Mouse (Mus musculus): Measurements from ENCODE around the gene Nckipsd. TPM values are rescaled to one million over a fixed set of nuclear protein-coding genes. Genes with fewer than 3 reads are reported as not detected.
A peak's percentile ranks its signal among the peaks of the same experiment; 100 is the strongest.

Gene Nckipsd
- polyA plus RNA-seq, 1 experiment from 2014 or later: 17.2 TPM

DNA sequence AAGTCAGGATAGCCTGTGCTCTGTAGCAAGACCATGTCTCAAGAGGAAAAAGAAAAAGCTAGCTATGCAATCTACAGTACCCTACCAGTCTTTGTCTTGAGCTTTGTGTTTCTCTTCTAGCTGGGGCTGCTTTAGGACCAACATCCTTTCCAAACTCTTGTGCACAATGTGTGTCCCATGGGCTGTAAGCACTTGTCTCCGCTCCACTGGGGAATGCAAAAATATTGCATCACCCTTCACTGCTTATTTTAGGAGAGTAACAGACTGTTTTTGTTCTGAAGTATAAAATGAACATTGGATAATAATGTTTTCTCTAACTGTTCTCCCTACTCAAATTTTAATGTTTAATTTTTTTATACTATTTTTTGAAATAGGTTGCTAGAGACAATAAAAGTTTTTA lies 21.7 kb upstream of the Nckipsd start:
- H3K27ac ChIP-seq: no peak overlapping the region
- ATAC-seq (ENCODE audit: low FRiP score, low read depth): no peak
- no peaks in the 10 kb centered on the region for H3K27me3 ChIP-seq
- peaks cover 66% of the 10 kb centered on the region for H3K4me1 ChIP-seq
- 89% methylated on average over 1 of the region's 1 CpGs for WGBS
- peaks cover 19% of the 10 kb centered on the region for H3K36me3 ChIP-seq
- no peaks in the 10 kb centered on the region for H3K9me3 ChIP-seq
- peak overlapping the region; percentile 64 for H3K4me3 ChIP-seq
- peak overlapping the region; percentile 76 for H3K4me2 ChIP-seq (replicated peaks)
- H3K9ac ChIP-seq: no peak overlapping the region

GRCm38 (mm10) chr9:108787080-108787479 lies 21.1 kb upstream of the Nckipsd start:
- no peak for ATAC-seq (ENCODE audit: low FRiP score, low read depth)

DNA sequence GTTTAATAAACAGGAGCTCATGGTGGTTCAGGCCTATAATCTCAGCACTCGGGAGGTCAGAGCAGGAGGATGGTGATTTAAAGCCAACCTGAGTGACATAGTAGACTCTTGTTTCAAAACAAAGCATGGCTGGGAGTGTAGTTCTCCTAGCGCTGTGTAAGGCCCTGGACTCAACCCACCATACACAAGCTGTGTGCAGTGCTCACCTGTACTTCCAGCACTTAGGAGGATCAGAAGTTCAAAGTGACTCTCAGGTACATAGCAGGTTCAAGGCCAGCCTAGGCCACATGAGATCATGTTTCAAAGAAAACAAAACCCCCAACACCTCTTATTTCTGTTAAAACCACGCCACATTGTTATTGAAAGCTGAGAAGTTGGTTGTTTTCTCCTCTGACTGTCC lies 19.5 kb upstream of the Nckipsd start:
- no peak for ATAC-seq (ENCODE audit: low FRiP score, low read depth)
- peaks cover 82% of the 10 kb centered on the region for H3K4me1 ChIP-seq

More at GRCm38 (mm10) chr9:108787080-108787479, 21.1 kb upstream of the Nckipsd start:
- H3K9me3 ChIP-seq: no peaks in the 10 kb centered on the region
- no peak overlapping the region for H3K4me3 ChIP-seq
- no peaks in the 10 kb centered on the region for H3K27me3 ChIP-seq
- no peak overlapping the region for H3K27ac ChIP-seq
- no peak overlapping the region for H3K9ac ChIP-seq
- 87% methylated on average over 2 of the region's 2 CpGs for WGBS
- peaks cover 71% of the 10 kb centered on the region for H3K4me1 ChIP-seq
- H3K36me3 ChIP-seq: peaks cover 19% of the 10 kb centered on the region
- H3K4me2 ChIP-seq (replicated peaks): peak overlapping the region; percentile 28

GRCm38 (mm10) chr9:108792307-108792706 lies 15.9 kb upstream of the Nckipsd start:
- 92% methylated on average over 1 of the region's 1 CpGs for WGBS
- H3K9me3 ChIP-seq: no peaks in the 10 kb centered on the region
- H3K4me3 ChIP-seq: no peak overlapping the region
- H3K36me3 ChIP-seq: peaks cover 28% of the 10 kb centered on the region
- no peak overlapping the region; the same call in 1 of the 2 replicates for H3K9ac ChIP-seq
- peaks cover 85% of the 10 kb centered on the region for H3K4me1 ChIP-seq
- H3K4me2 ChIP-seq (replicated peaks): peak overlapping the region; percentile 25
- no peak for ATAC-seq (ENCODE audit: low FRiP score, low read depth)
- H3K27ac ChIP-seq: 0 out of 2 replicates have a peak overlapping the region, but pooled peaks have one; percentile 39
- H3K27me3 ChIP-seq: no peaks in the 10 kb centered on the region

More for the DNA sequence above, 19.5 kb upstream of the Nckipsd start:
- Histone ChIP-seq H3K27me3 (no peaks in the 10 kb centered on the region), H3K27ac (no peak overlapping the region), H3K9ac (no peak overlapping the region), H3K36me3 (peaks cover 19% of the 10 kb centered on the region), H3K9me3 (no peaks in the 10 kb centered on the region), H3K4me2 (replicated peaks) (no peak overlapping the region), H3K4me3 (no peak overlapping the region)
- 68% methylated on average over 3 of the region's 3 CpGs for WGBS

GRCm38 (mm10) chr9:108792730-108793129 lies 15.4 kb upstream of the Nckipsd start:
- Histone ChIP-seq H3K27ac (peak overlapping the region; percentile 39; the same call in 1 of the 2 replicates), H3K9me3 (no peaks in the 10 kb centered on the region), H3K4me2 (replicated peaks) (peak overlapping the region; percentile 25), H3K4me1 (peaks cover 81% of the 10 kb centered on the region), H3K27me3 (no peaks in the 10 kb centered on the region), H3K4me3 (no peak overlapping the region), H3K36me3 (peaks cover 31% of the 10 kb centered on the region), H3K9ac (no peak overlapping the region; the same call in 1 of the 2 replicates)
- 0 out of 2 replicates have a peak, but pooled peaks have one; percentile 10 for ATAC-seq (ENCODE audit: low FRiP score, low read depth)
- WGBS: 43% methylated on average over 3 of the region's 3 CpGs

GRCm38 (mm10) chr9:108795281-108795680 lies 12.9 kb upstream of the Nckipsd start:
- Histone ChIP-seq H3K9me3 (no peaks in the 10 kb centered on the region), H3K36me3 (peaks cover 48% of the 10 kb centered on the region), H3K4me3 (no peak overlapping the region), H3K4me2 (replicated peaks) (no peak overlapping the region), H3K4me1 (peaks cover 59% of the 10 kb centered on the region), H3K9ac (no peak overlapping the region), H3K27me3 (no peaks in the 10 kb centered on the region), H3K27ac (no peak overlapping the region)
- no peak for ATAC-seq (ENCODE audit: low FRiP score, low read depth)
- 63% methylated on average over 2 of the region's 2 CpGs for WGBS

DNA sequence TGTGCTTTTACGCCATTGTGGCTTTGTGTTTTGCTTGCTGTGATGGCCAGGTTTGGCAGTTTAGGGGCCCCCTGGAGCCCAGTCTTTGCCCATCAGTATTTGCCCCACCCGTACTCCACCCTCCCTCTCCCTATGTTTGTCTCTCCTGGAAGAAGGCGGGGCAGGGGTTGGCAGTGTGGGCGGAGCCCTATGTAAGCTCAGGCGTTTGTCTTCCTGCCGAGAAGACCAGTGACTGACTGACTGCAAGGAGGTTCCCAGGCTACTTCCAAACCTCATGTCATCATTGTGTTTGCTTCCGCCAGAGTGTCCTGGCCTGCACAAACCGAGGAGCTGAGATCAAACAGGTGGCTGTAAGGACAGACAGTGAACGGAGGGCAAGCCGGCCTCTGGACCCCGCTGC lies 12.4 kb upstream of the Nckipsd start:
- Histone ChIP-seq H3K4me1 (peaks cover 55% of the 10 kb centered on the region), H3K36me3 (peaks cover 51% of the 10 kb centered on the region), H3K9ac (no peak overlapping the region), H3K27me3 (no peaks in the 10 kb centered on the region), H3K9me3 (no peaks in the 10 kb centered on the region), H3K4me3 (no peak overlapping the region), H3K4me2 (replicated peaks) (0 out of 2 replicates have a peak overlapping the region, but pooled peaks have one; percentile 14), H3K27ac (no peak overlapping the region)
- no peak for ATAC-seq (ENCODE audit: low FRiP score, low read depth)
- WGBS: 44% methylated on average over 11 of the region's 11 CpGs

GRCm38 (mm10) chr9:108796351-108796981 lies 11.7 kb upstream of the Nckipsd start:
- 83% methylated on average over 4 of the region's 4 CpGs for WGBS
- H3K4me1 ChIP-seq: peaks cover 49% of the 10 kb centered on the region
- H3K4me3 ChIP-seq: no peak overlapping the region
- no peak overlapping the region for H3K9ac ChIP-seq
- H3K27me3 ChIP-seq: no peaks in the 10 kb centered on the region
- H3K36me3 ChIP-seq: peaks cover 57% of the 10 kb centered on the region
- no peak for ATAC-seq (ENCODE audit: low FRiP score, low read depth)
- no peak overlapping the region for H3K4me2 ChIP-seq (replicated peaks)
- H3K27ac ChIP-seq: no peak overlapping the region
- H3K9me3 ChIP-seq: no peaks in the 10 kb centered on the region

DNA sequence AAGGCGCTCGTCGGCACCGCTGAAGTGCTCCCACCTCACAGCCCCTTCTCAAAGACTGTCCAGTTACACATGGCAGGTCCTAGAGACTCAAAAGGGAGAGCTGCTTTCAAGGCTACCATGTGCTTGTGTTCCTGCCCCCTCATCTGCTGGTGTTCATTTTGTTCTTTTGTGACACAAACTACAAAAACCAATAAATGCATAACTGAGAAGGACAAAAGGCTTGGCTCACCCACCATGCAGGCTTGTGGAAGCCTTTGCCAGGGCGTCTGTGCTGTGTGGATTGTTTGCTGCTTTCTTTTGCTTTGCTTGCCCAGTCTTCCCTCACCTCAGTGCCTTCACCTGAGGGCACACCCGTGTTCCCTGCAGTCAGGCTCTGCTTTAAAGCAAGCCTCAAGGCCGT lies 10.7 kb upstream of the Nckipsd start:
- H3K9me3 ChIP-seq: no peaks in the 10 kb centered on the region
- H3K4me2 ChIP-seq (replicated peaks): no peak overlapping the region
- H3K4me1 ChIP-seq: peaks cover 39% of the 10 kb centered on the region
- 94% methylated on average over 7 of the region's 7 CpGs for WGBS
- H3K27ac ChIP-seq: no peak overlapping the region
- no peaks in the 10 kb centered on the region for H3K27me3 ChIP-seq
- peaks cover 68% of the 10 kb centered on the region for H3K36me3 ChIP-seq
- no peak overlapping the region for H3K4me3 ChIP-seq
- no peak for ATAC-seq (ENCODE audit: low FRiP score, low read depth)
- H3K9ac ChIP-seq: no peak overlapping the region

- no peak overlapping the region for H3K9ac ChIP-seq
- H3K4me3 ChIP-seq: no peak overlapping the region
- peaks cover 28% of the 10 kb centered on the region for H3K4me1 ChIP-seq
- H3K9me3 ChIP-seq: no peaks in the 10 kb centered on the region
- WGBS: 60% methylated on average over 5 of the region's 5 CpGs
- no peak for ATAC-seq (ENCODE audit: low FRiP score, low read depth)
- H3K4me2 ChIP-seq (replicated peaks): no peak overlapping the region
- H3K27ac ChIP-seq: no peak overlapping the region
- H3K27me3 ChIP-seq: no peaks in the 10 kb centered on the region
- H3K36me3 ChIP-seq: peaks cover 76% of the 10 kb centered on the region
These were observed 9.6 kb upstream of the Nckipsd start for GRCm38 (mm10) chr9:108798508-108799075.

GRCm38 (mm10) chr9:108799564-108799963 lies 8.6 kb upstream of the Nckipsd start:
- Histone ChIP-seq H3K9me3 (no peaks in the 10 kb centered on the region), H3K4me3 (no peak overlapping the region), H3K4me1 (peaks cover 18% of the 10 kb centered on the region), H3K9ac (no peak overlapping the region), H3K36me3 (peaks cover 83% of the 10 kb centered on the region), H3K27ac (no peak overlapping the region), H3K27me3 (no peaks in the 10 kb centered on the region), H3K4me2 (replicated peaks) (no peak overlapping the region)
- 91% methylated on average over 3 of the region's 3 CpGs for WGBS
- no peak for ATAC-seq (ENCODE audit: low FRiP score, low read depth)

GRCm38 (mm10) chr9:108805768-108806167 lies 2.4 kb upstream of the Nckipsd start:
- ATAC-seq (ENCODE audit: low FRiP score, low read depth): no peak
- Histone ChIP-seq H3K4me2 (replicated peaks) (no peak overlapping the region), H3K27ac (no peak overlapping the region), H3K9me3 (no peaks in the 10 kb centered on the region), H3K4me1 (peaks cover 14% of the 10 kb centered on the region), H3K9ac (no peak overlapping the region), H3K36me3 (peaks cover 69% of the 10 kb centered on the region), H3K27me3 (no peaks in the 10 kb centered on the region), H3K4me3 (no peak overlapping the region)
- 85% methylated on average over 8 of the region's 8 CpGs for WGBS
